Mouse (Mus musculus): ENCODE measurements around the gene Limd2. TPM values are rescaled to one million over a fixed set of nuclear protein-coding genes. Genes with fewer than 3 reads are reported as not detected.

The Limd2 gene
- polyA plus RNA-seq, 1 experiment from 2014 or later, result 205 TPM

GRCm38 (mm10) chr11:106122221-106122620, 38.4 kb downstream of the Limd2 start:
- Histone ChIP-seq H3K4me3 (replicated peaks; ENCODE audit: low read length) (no peak overlapping the region), H3K4me2 (ENCODE audit: low read length) (no peak overlapping the region), H3K9me3 (ENCODE audit: control insufficient read depth, low read length) (no peaks in the 10 kb centered on the region), H3K27ac (ENCODE audit: low read length) (no peak overlapping the region), H3K4me1 (replicated peaks; ENCODE audit: control insufficient read depth, insufficient read depth, low read length) (no peaks in the 10 kb centered on the region), H3K36me3 (ENCODE audit: control insufficient read depth, insufficient read depth) (peaks cover 22% of the 10 kb centered on the region), H3K27me3 (replicated peaks; ENCODE audit: control insufficient read depth, insufficient read depth, low read length) (no peaks in the 10 kb centered on the region), H3K9ac (replicated peaks; ENCODE audit: low read depth, low read length) (no peak overlapping the region)
- WGBS, result 93% methylated on average over 5 of the region's 5 CpGs
- ATAC-seq, result no peak

- Histone ChIP-seq H3K27ac (ENCODE audit: low read length) (no peak overlapping the region), H3K4me3 (replicated peaks; ENCODE audit: low read length) (no peak overlapping the region), H3K9me3 (ENCODE audit: control insufficient read depth, low read length) (no peaks in the 10 kb centered on the region), H3K4me2 (ENCODE audit: low read length) (no peak overlapping the region), H3K4me1 (replicated peaks; ENCODE audit: control insufficient read depth, insufficient read depth, low read length) (no peaks in the 10 kb centered on the region), H3K27me3 (replicated peaks; ENCODE audit: control insufficient read depth, insufficient read depth, low read length) (no peaks in the 10 kb centered on the region), H3K36me3 (ENCODE audit: control insufficient read depth, insufficient read depth) (peaks cover 13% of the 10 kb centered on the region), H3K9ac (replicated peaks; ENCODE audit: low read depth, low read length) (no peak overlapping the region)
- ATAC-seq, result no peak
Measured at GRCm38 (mm10) chr11:106111688-106112087, 49.0 kb downstream of the Limd2 start.

Other genes starting within 250 kb of the Limd2 start
- 30.8 and 41.4 TPM in 2 replicates for gene Cyb561, start 207.5 kb downstream of the Limd2 start, polyA plus RNA-seq (2015; fragmentation: Nextera tagmentation; extraction: Ambion mirVana)
- 3.2 and 3.3 TPM in 2 replicates for gene Ace, start 192.9 kb downstream of the Limd2 start, polyA plus RNA-seq (2015; fragmentation: Nextera tagmentation; extraction: Ambion mirVana)
- gene Ace3, start 166.2 kb downstream of the Limd2 start, polyA plus RNA-seq (2015; fragmentation: Nextera tagmentation; extraction: Ambion mirVana), result not detected in 2 replicates
- gene Kcnh6, start 152.7 kb downstream of the Limd2 start, polyA plus RNA-seq (2015; fragmentation: Nextera tagmentation; extraction: Ambion mirVana), result 0.62 and 0.89 TPM in 2 replicates
- gene Dcaf7, start 124.0 kb downstream of the Limd2 start, polyA plus RNA-seq (2015; fragmentation: Nextera tagmentation; extraction: Ambion mirVana), result 136 and 145 TPM in 2 replicates
- gene Taco1, start 94.8 kb downstream of the Limd2 start, polyA plus RNA-seq (2015; fragmentation: Nextera tagmentation; extraction: Ambion mirVana), result 7.0 and 7.5 TPM in 2 replicates
- gene Map3k3, start 76.2 kb downstream of the Limd2 start, polyA plus RNA-seq (2015; fragmentation: Nextera tagmentation; extraction: Ambion mirVana), result 14.7 and 15.6 TPM in 2 replicates
- 1.1 and 1.2 TPM in 2 replicates for gene Gm10840, start within 50 bp of the Limd2 start, polyA plus RNA-seq (2015; fragmentation: Nextera tagmentation; extraction: Ambion mirVana)
- gene Strada, start 41.3 kb upstream of the Limd2 start, polyA plus RNA-seq (2015; fragmentation: Nextera tagmentation; extraction: Ambion mirVana), result 28.8 and 30.9 TPM in 2 replicates
- 110 TPM in 2 replicates for gene Ccdc47, start 55.5 kb upstream of the Limd2 start, polyA plus RNA-seq (2015; fragmentation: Nextera tagmentation; extraction: Ambion mirVana)
- gene Ddx42, start 56.1 kb upstream of the Limd2 start, polyA plus RNA-seq (2015; fragmentation: Nextera tagmentation; extraction: Ambion mirVana), result 112 and 115 TPM in 2 replicates
- 40.7 and 41.8 TPM in 2 replicates for gene Ftsj3, start 95.2 kb upstream of the Limd2 start, polyA plus RNA-seq (2015; fragmentation: Nextera tagmentation; extraction: Ambion mirVana)
- gene Psmc5, start 95.3 kb upstream of the Limd2 start, polyA plus RNA-seq (2015; fragmentation: Nextera tagmentation; extraction: Ambion mirVana), result 270 and 287 TPM in 2 replicates
- gene Smarcd2, start 112.1 kb upstream of the Limd2 start, polyA plus RNA-seq (2015; fragmentation: Nextera tagmentation; extraction: Ambion mirVana), result 12.4 and 13.7 TPM in 2 replicates
- gene Tcam1, start 115.8 kb upstream of the Limd2 start, polyA plus RNA-seq (2015; fragmentation: Nextera tagmentation; extraction: Ambion mirVana), result 0.11 and 0.17 TPM in 2 replicates
- not detected in 2 replicates for gene Gh, start 141.0 kb upstream of the Limd2 start, polyA plus RNA-seq (2015; fragmentation: Nextera tagmentation; extraction: Ambion mirVana)
- 0.65 and 0.75 TPM in 2 replicates for gene Cd79b, start 153.9 kb upstream of the Limd2 start, polyA plus RNA-seq (2015; fragmentation: Nextera tagmentation; extraction: Ambion mirVana)
- gene Scn4a, start 192.4 kb upstream of the Limd2 start, polyA plus RNA-seq (2015; fragmentation: Nextera tagmentation; extraction: Ambion mirVana), result 0.03 TPM in 1 of 2 replicates, not detected in the other
- not detected in 2 replicates for gene Prr29, start 204.6 kb upstream of the Limd2 start, polyA plus RNA-seq (2015; fragmentation: Nextera tagmentation; extraction: Ambion mirVana)
- gene Icam2, start 227.2 kb upstream of the Limd2 start, polyA plus RNA-seq (2015; fragmentation: Nextera tagmentation; extraction: Ambion mirVana), result 10.9 and 12.6 TPM in 2 replicates

All from forebrain, embryonic 16.5 days (tissue).